Mouse (Mus musculus) ovary, postnatal 14 days (tissue): Measurements from ENCODE around the gene Lmbr1l.

Source experiments
- DNase-seq: peaks from one replicate; pipeline ENCODE4 v3.0.0; 2022; ENCODE audit warnings: low spot score

Lmbr1l gene

DNA sequence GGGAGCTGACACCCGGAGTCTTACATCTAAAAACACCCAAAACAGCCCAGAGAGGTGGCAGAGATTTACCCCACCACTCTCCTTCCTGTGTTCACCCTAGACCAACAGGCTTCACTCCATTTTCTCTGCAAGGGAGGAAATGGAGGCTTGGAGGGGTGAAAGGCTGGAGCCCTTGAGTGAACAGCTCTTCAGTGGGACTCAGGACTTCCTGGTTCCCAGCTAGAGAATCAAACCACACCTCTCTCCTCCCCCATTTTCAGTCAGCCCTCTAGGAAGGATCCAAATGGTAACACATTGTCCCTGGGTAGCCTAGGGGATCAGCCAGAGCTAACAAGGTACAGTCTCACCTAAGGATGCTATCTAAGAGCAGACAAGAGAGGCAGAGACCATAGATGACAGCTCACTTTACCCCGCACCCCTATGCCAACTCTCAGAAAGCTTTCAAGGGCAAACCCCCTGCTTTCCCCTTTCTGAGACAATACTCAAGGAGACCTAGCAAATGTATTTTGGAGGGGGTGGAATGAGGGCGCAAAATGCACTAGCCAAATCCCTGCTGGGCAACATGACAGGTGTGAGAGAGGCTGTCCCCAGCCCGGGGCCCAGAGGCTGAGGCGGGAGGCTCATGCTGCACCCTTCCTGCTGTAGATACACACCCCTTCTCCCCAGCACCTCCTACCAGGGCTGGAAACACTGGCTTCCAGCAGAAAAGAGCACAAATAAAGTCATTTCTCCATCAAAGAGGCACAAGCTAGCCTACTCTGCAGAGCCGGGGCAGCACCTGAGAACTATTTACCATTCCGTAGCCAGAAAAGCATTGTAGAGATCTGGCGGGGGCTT is 48.5 kb downstream of the Lmbr1l start:
- no peak for DNase-seq

DNA sequence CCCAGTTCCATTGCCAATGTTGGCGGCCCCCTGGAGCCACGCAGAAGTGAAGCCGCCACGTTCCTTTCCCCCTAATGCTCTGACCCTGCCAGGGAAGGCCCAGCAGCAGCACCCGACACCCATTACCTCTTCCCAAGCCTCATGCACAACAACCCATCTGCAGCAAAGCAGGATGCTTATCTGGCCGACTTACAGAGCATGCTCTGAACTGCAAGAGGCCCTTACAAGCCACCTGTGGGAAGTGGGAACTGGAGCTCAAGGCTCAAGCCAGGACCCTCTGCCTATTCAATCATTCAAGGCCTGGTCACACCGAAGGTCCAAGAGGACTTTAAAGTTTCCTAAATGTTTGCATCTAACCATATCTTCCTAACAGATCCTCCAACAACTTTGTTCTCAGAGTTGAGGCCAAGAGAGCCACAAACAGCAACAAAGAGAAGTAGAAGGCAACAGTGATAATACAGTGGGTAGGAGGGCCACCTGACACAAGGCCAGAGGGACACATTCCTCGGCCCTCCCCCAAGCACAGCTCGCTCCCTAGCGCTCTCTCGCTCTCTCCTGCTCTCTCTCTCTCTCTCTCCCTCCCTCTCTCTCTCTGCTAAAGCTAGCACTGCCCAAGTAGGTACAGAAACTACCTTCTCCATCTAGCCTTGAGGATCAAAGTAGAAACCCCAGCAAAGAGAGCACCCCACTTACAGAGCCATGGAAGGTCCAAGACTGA is 49.5 kb downstream of the Lmbr1l start:
- DNase-seq: no peak

DNA sequence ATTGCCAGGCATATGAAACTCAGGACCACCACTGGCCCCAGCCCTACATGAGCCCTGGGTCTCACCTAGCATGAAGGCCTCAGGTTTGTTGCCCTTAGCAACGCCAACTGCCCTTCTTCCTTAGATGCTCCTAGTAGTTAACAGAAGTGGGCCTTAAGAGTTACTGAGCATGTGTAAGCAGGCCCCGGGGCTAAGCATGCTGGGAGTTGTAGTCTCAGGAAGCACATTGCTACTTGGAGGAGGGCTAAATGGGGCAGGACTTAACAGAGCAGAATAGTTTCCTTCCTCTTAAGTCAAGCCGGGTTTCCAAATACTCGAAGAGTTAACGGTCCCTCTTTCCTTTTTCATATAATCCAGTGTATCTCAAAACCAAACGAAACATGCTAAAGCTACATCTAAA is 50.7 kb downstream of the Lmbr1l start:
- no peak for DNase-seq

DNA sequence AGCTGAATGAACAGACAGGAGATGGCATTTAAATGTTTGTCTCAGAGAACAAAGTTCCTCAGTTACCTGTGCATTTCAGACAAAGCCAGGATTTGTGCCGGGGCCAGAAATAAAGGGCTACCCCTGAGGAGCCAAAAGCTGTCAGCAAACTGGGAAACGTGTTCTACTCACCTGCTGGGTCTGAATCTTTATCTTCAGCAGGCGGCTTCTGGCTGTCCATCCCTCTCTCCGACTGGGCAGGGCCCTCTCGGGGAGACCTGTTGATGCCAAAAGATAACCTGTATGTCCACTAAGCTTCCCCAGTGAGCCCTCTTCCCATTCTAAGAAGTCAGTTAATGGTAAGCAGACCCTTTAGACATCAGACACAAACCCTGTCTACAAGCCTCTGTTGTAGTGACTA is 51.5 kb downstream of the Lmbr1l start:
- no peak for DNase-seq

DNA sequence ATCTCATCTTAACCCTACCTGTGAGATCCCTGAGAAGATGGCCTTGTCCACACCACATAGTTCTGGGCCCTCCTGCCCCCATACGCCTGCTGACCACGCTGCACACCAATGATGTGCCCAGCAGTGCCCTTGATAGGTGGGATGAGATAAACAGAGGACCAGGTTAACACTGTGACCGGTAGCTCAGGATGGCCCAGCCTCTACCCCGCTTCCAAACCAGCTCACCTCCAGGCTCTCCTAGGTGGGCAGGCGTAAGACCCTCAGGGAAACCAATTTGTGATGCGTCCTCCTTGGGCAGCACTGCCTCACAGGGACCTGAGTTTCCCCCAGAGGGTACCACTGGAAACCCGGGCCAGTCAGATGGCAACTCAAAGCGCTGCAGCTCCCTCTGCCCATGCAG is 52.3 kb downstream of the Lmbr1l start:
- DNase-seq: no peak

DNA sequence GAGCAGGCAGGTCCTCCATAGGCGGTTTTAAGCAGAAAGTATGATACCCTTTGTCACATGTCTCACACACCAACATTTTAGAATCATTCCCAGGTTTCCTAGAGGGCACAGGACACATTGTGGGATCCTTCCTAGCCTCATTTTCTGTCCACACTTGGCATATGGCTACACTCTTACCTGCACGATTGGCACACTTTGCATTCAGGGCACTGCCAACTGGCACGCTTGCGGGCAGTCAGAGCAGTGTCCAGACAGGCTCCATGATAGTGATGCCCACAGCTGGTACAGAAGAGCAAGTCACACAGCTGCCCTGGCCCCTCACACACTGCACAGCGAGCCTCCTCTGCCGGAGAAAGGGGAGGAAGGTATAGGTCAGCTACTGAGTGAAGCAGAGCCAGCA is 53.1 kb downstream of the Lmbr1l start:
- no peak for DNase-seq

DNA sequence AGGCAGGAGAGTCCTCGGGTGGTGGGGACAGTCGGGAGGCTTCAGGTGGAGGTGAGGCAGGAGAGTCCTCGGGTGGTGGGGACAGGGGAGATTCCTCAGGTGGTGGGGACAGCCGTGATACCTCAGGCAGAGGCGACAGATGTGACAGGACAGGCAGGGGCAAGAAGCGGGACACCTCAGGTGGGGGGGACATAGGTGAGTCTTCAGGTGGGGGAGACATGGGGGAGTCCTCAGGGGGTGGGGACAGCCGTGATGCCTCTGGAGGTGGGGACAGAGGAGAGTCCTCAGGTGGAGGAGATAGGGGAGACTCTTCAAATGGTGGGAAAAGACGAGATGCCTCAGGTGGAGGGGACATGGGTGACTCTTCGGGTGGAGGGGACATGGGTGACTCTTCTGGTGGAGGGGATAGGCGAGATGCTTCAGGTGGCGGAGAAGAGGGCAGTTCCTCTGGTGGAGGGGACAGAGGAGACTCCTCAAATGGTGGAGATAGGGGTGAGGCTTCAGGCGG is 54.5 kb downstream of the Lmbr1l start:
- DNase-seq: no peak

DNA sequence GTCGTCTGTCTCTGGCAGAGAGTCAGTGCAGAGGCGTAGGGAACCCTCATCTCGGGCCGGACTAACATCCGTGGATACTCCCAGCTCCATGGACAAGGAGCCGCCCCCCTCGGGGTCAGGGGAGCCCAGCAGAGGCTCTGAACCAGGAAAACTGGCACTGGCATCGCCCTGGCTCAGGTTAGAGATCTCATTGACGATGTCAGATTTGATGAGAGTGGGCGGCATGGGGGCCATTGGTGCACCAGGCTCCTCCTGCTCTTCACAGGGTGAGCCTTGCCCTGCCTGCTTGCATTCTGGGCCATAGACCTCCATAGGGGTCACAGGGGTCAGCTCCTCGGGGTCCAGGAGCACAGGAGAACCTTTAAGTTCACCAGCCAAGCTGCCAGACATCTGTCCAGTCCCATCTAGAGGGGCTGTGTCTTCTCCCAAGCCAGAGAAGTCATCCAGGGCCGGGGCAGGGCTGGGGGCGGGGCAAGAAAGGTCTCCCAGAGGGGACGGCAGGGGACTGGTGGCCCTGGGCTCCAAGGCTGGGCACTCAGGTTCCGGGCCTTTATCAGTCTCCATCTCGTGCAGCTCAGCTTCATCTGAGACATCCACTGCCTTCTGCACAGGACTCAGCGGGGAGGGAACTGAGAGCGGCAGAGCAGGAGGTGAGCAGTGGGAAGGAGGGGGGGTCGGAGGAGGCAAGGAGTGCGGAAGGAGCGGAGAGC is 56.2 kb downstream of the Lmbr1l start:
- DNase-seq: no peak

DNA sequence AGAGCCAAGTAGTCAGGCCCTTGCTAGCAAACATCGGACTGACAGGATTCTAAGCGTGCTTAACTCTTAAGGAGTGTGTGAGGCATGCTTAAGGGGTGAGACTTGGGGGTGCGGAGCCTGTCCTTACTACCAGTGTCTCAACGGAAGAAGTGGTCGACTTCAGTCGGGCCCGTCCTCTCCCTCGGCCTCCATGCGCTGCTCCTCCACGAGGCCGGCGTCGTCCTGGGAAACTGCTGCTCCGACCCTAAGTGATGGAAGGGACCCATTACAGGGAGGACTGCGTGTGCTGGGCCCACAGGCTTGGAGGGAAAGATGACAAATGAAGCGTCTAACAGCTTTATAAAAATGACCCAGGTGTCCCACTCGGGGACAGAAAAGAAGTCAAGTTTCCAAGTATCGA is 57.1 kb downstream of the Lmbr1l start:
- DNase-seq: no peak

DNA sequence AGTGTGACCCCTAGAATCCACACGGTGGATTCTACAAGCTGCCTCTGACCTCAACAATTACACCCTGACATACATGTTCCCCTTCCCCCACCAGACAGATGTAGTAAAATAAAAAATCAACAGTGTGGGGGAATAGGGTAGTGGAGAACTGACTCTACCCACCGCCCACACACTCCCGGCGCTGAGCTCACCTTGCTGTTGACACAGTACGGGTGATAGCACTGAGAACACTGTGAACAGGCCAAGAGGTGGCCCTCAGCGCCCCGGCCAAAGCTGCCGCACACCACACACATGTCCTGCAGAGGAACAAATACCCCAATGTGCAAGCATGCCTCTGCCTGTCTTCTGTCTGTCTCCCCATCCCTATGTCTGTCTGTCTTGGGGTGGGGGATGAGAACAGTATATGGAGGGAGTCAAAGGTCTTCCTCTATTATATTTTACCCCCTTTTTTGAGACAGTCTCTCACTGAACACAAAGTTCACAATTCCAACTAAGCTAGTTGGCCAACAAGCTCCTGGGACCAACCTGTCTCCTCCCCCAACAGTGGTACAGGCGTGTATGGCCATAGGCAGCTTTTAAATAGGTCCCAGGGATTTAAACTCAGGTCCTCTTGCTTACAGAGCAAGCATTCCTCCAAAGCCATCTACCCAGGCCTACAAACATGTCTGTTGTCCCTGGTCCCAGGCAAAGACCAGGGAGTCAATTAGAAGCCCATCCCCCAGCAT is 58.5 kb downstream of the Lmbr1l start:
- DNase-seq: no peak

DNA sequence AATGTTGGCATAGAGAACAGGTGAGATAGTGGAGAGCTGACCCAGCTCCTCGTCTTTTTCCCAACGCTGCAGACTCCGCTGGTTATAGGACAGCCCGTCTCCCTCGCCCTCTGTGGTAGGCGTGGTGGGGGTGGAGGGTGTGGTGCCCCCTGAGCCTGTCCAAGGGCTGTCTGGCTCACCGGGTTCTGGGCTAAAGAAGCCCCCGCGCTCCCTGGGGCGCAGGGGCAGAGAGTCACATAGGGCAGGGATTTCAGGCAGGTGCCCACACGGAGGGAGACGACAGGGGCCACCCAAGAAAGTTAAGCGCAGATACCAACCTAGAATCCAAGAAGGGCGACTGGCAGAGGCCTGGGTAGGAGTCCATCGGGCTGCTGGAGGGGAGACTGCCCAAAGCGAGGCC is 63.8 kb downstream of the Lmbr1l start:
- DNase-seq: no peak
